Mouse (Mus musculus) left cerebral cortex, postnatal 25 days (tissue): ENCODE data around the gene Cdyl. TPM values are rescaled to one million over a fixed set of nuclear protein-coding genes. Genes with fewer than 3 reads are reported as not detected.

ENCODE experiments used
- DNase-seq, 2 experiments: peaks; one replicate each; pipeline ENCODE4 v3.0.0; 2022; ENCODE audit warnings: low spot score in 2 of 2, mixed read lengths in 1 of 2
- intact Hi-C: fragments of 180-260 bp; cut with DNase I; formaldehyde crosslinking; loops from one replicate; pipeline ENCODE4 v1.15.1; 2025
- total RNA-seq, 2 experiments: library from RNA; stranded (reverse); gene quantifications; 2 replicates each; pipeline ENCODE4 v1.2.3; 2021

Cdyl gene
- total RNA-seq, 2 experiments from 2014 or later = 30.1 to 32.9 TPM

DNA sequence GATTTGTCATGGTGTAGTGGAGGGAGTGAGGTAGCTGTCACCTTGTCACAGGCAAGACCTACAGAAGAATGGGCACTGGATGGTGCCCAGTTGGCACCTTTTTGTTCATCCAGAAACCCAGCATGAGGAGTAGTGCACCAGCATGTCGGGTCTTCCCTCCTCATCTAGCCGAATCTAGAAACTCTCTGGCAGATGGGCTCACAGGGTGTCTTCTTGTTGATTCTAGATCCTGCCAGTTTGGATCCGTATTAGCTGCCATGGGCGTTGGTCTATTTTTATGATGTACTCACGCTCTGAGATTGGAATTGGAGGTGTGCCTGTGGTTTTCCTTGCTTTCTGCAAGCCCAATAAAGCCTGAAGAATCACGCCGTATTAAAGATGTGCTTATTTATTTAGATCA, 92.4 kb downstream of the Cdyl start:
- intact Hi-C loops = no loop called here
- peak in 1 of 2 experiments; percentile 30 for DNase-seq

GRCm38 (mm10) chr13:35755002-35755401, 95.4 kb downstream of the Cdyl start:
- intact Hi-C loops = no loop called here
- no peak for DNase-seq

DNA sequence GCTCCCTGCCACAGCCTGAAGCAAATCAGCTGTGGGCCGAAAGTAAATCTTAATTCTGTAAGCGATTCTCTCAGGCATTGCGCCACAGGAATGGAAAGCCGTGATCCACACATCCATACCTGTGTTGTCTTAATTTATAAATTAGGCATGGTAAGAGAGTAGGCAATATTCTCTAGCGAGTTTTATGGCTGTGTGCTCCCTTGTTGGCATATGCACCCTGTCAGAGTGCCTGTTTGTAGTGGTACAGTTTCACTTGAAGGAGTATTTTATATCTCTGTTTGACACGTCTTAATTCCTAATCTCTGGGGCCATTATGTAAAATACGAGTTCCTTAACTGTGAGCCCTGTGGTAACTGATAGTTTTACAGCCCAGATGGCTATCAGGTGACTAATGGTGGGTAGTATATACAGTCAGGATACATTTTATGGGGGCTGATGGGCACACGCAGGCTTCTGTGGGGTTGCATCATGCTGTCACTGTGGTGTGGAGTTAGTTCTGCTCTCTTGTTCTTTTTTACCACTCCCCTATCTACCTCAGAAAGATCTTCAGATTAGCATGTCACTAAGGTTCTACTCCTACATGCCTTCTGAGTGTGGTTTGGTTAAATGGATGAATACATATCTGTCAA, 96.1 kb downstream of the Cdyl start:
- intact Hi-C loops = no loop called here
- DNase-seq = no peak

GRCm38 (mm10) chr13:35756393-35757338, 97.0 kb downstream of the Cdyl start:
- intact Hi-C loops = no loop called here
- no peak for DNase-seq

GRCm38 (mm10) chr13:35760372-35760771, 100.7 kb downstream of the Cdyl start:
- DNase-seq = no peak
- intact Hi-C loops = no loop called here

GRCm38 (mm10) chr13:35764559-35764958, 104.9 kb downstream of the Cdyl start:
- DNase-seq = no peak
- intact Hi-C loops = no loop called here

GRCm38 (mm10) chr13:35765817-35766216, 106.2 kb downstream of the Cdyl start:
- DNase-seq = no peak
- intact Hi-C loops = no loop called here

DNA sequence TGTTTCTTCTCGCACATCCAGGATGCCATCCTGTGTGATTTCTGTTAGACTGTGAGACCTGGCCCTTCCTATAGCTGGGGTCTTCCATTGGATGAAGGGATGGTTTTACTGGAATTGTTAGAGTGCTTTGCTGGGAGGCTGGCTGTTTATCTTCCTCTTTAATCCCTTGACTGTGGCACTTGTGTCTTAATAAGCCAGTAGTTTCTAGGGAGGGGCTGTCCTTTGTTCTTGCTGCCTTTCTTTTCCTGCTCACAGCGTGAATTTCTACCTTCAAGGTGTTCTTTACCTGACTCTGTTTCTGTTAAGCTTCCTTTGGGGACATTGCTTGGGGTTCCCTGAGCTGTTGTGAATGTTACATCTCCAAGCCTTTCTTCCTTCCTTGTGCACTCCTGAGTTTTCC, 110.0 kb downstream of the Cdyl start:
- intact Hi-C loops = loop anchor here (5.0 kb wide), 1 partner anchor 737 kb away; no protein-coding TSS in a partner anchor
- no peak for DNase-seq

- DNase-seq = no peak
- intact Hi-C loops = loop anchor here (5.0 kb wide), 1 partner anchor 738 kb away; no protein-coding TSS in a partner anchor
Measured at GRCm38 (mm10) chr13:35770421-35770820, 110.8 kb downstream of the Cdyl start.

- intact Hi-C loops = loop anchor here (5.0 kb wide), 1 partner anchor 740 kb away; no protein-coding TSS in a partner anchor
- DNase-seq = peak; percentile 22 to 33
Measured at GRCm38 (mm10) chr13:35771968-35772382, 112.3 kb downstream of the Cdyl start.

DNA sequence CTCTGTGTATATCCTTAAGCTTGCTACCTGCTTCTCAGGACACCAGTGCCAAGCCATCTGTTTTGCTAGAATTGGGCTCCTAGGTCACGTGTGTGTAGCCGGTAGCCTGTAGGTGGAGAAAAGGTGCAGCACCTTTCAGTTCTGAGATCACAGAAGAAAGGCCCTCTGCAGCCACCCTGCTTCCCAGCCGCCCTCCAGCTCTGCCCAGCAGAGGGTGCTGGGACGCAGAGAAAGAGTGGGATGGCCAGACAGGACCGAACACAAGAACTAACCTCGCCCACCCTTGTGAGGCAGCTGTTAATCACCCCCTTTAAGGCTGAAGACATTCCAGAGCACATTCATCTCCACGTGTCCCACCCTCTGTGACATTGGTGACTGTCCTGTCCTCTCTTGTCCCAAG, 114.1 kb downstream of the Cdyl start:
- intact Hi-C loops = loop anchor here (5.0 kb wide), 1 partner anchor 741 kb away; no protein-coding TSS in a partner anchor
- DNase-seq = no peak

GRCm38 (mm10) chr13:35776123-35776522, 116.5 kb downstream of the Cdyl start:
- no peak for DNase-seq
- intact Hi-C loops = no loop called here

DNA sequence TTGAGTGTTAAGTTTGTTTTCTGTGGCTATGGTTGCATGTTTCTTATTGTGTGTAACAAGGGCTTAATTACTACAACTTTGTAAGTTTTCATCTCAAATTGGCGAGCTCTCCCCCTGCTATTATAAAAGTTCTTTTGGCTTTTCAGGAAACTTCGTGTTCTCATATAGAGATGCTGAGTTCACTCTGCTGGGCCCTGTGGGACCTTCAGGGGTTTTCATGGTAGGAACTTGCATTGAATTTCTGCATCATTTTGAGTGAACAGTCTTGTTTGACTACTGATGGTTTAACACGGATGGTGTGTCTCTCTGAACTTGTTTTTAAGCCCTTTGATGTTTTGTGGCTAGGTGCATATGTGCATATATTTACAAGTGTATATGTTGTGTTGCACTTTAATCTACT, 121.1 kb downstream of the Cdyl start:
- no peak for DNase-seq
- intact Hi-C loops = loop anchor here (5.0 kb wide), 1 partner anchor 167 kb away; no protein-coding TSS in a partner anchor

- intact Hi-C loops = loop anchor here (5.0 kb wide), 1 partner anchor 166 kb away; no protein-coding TSS in a partner anchor
- DNase-seq = peak in 1 of 2 experiments; percentile 43
Measured at GRCm38 (mm10) chr13:35781755-35782154, 122.1 kb downstream of the Cdyl start.

DNA sequence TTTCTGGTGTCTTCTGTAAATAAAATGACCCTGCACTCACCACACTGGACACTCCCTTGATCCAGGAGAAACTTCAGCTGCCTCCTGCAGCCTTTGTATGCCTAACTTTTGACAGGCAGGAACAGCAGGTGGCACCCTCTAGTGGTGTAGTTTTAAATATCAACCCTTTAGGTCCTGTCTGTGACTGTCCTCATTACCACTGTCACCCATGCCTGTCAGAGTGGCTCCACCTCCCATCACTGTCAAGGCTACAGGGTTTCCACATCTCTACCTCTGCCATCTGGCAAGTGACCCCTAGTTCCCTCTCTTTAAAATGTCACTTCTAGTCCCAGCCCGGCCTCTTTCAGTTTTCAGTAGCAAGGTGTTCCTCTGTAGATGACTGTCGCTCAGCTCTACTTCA, 123.3 kb downstream of the Cdyl start:
- DNase-seq = peak; percentile 47 to 76
- intact Hi-C loops = loop anchor here (5.0 kb wide), 1 partner anchor 164 kb away; no protein-coding TSS in a partner anchor

- intact Hi-C loops = loop anchor here (5.0 kb wide), 1 partner anchor 164 kb away; no protein-coding TSS in a partner anchor
- DNase-seq = peak; percentile 8 to 44
Measured at GRCm38 (mm10) chr13:35783576-35783975, 123.9 kb downstream of the Cdyl start.

- intact Hi-C loops = loop anchor here (5.0 kb wide), 1 partner anchor 163 kb away; no protein-coding TSS in a partner anchor
Measured at GRCm38 (mm10) chr13:35784281-35784680, 124.6 kb downstream of the Cdyl start.

DNA sequence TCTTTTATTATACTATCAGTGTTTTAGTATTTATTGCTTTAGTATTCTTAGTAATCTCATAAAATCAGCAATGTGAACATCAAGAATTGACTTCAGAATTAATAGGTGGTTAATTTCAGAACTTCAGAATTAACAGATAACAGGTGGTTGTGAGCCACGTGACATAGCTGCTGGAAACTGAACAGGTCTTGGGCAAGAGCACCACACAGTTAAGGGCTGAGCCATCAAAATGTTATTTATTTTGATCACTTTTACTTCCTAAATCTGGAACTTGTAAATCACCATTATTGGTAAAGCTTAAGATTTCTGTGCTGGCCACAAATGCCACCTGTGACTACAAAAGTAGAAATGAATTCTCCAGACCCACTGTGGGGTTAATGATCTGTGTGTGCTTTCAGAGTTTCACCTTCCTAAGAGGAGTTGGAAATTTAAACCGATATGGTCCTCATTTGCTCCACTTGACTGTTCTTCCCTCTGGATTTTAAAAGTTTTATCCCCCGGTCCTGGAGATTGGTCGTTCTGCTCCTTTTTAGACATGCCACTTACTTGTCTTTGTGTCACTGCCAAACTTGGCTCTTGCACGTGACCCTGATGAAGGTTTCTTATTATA, 125.8 kb downstream of the Cdyl start:
- DNase-seq = no peak
- intact Hi-C loops = no loop called here

More at GRCm38 (mm10) chr13:35784281-35784680, 124.6 kb downstream of the Cdyl start:
- DNase-seq = no peak

GRCm38 (mm10) chr13:35786726-35787399, 127.2 kb downstream of the Cdyl start:
- peak in 1 of 2 experiments; percentile 38 for DNase-seq
- intact Hi-C loops = no loop called here
